Mouse (Mus musculus) embryonic fibroblast, embryonic 13.5 days (primary cell): ENCODE results near the gene Rpp38.

ENCODE experiments used
- CTCF ChIP-seq: IDR thresholded peaks from 2 replicates; pipeline ENCODE4 v1.5.1; 2011; ENCODE audit warnings: mild to moderate bottlenecking, control low read depth, low read length, moderate library complexity, borderline replicate concordance; ENCODE audit not compliant: insufficient read depth
- POLR2A ChIP-seq: IDR thresholded peaks from 2 replicates; pipeline ENCODE4 v1.6.1; 2011; ENCODE audit warnings: low read depth, mild to moderate bottlenecking, control low read depth, low read length, moderate library complexity

DNA sequence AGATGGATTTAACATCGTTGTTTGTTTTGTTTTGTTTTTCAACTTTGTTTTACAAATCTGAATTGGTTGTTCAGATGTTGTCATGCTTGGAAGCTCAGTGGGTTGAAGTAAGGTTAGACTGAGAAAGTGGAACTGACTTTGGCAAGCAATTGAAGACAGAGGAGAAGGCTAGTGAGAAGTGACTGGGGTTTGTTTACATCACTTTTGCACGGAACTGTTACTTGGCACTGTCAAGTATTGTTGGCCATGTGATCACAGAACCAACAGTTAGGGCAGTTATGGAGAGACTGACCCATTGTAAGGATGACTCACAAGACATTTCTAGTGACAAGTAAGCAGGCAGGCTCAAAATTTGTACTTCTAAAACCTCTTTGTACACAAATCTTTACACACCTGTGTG, 9.3 kb downstream of the Rpp38 start:
- TF ChIP-seq CTCF (no peak), POLR2A (no peak)
